Mouse (Mus musculus): ENCODE results near the gene Kcnq1. TPM values are rescaled to one million over a fixed set of nuclear protein-coding genes. Genes with fewer than 3 reads are reported as not detected.
A peak's percentile ranks its signal among the peaks of the same experiment; 100 is the strongest.

Kcnq1 gene
- total and polyA plus RNA-seq, 3 experiments = 0.63 to 0.96 TPM; not detected in 1

GRCm38 (mm10) chr7:143068882-143069591 lies 37.1 kb upstream of the Kcnq1 start, which contains the start of gene Tssc4 (continued):
- peak; percentile 30; the same call in 1 of the 2 replicates for TF ChIP-seq TBP (IDR thresholded peaks at IDR 0.05; ENCODE audit: low read depth, low read length)
- no peak for TF ChIP-seq JUND (IDR thresholded peaks at IDR 0.05; ENCODE audit: low read depth, low read length)
- no peak for TF ChIP-seq CTCF (IDR thresholded peaks at IDR 0.05 in 2 of 3, conservative IDR thresholded peaks at IDR 0.05 in 1 of 3; ENCODE audit: control insufficient read depth in 1 of 3, insufficient read depth in 1 of 3, low read depth in 2 of 3, low read length in 3 of 3, poor library complexity in 1 of 3, severe bottlenecking in 1 of 3)
- TF ChIP-seq SIN3A (IDR thresholded peaks at IDR 0.05; ENCODE audit: low read length) = peak; percentile 91
- TF ChIP-seq E2F4 (IDR thresholded peaks at IDR 0.05; ENCODE audit: borderline replicate concordance, low read depth, low read length) = peak; percentile 96
- TF ChIP-seq RCOR1 (IDR thresholded peaks at IDR 0.05; ENCODE audit: low read depth, low read length) = no peak
- TF ChIP-seq POLR2AphosphoS5 (IDR thresholded peaks at IDR 0.05; ENCODE audit: borderline replicate concordance, low read depth, low read length) = peak; percentile 38; the same call in 1 of the 2 replicates
- TF ChIP-seq ETS1 (IDR thresholded peaks at IDR 0.05; ENCODE audit: low read depth, low read length) = peak; percentile 21; the same call in 1 of the 2 replicates
- TF ChIP-seq NELFE (IDR thresholded peaks at IDR 0.05; ENCODE audit: low read depth, low read length) = peak; percentile 76
- no peak for TF ChIP-seq ZNF384 (IDR thresholded peaks at IDR 0.05; ENCODE audit: low read depth, low read length)
- peak; percentile 95 for TF ChIP-seq KAT2A (conservative IDR thresholded peaks at IDR 0.05; ENCODE audit: low read depth, low read length)
- TF ChIP-seq ELF1 (IDR thresholded peaks at IDR 0.05; ENCODE audit: low read depth, low read length) = peak; percentile 89
- 0 out of 2 replicates have a peak, but pooled peaks have one; percentile 9 for TF ChIP-seq NRF1 (IDR thresholded peaks at IDR 0.05; ENCODE audit: insufficient read depth, low read depth, low read length, poor library complexity, severe bottlenecking)

GRCm38 (mm10) chr7:143069751-143070400 lies 36.3 kb upstream of the Kcnq1 start:
- Histone ChIP-seq H3K4me3 (ENCODE audit: control insufficient read depth in 1 of 2, insufficient read depth in 1 of 2, low read depth in 2 of 2, low read length in 2 of 2) (peak overlapping the region; percentile 41 to 73), H3K27me3 (ENCODE audit: control insufficient read depth in 1 of 2, insufficient read depth in 2 of 2, low read length in 2 of 2) (no peaks in the 10 kb centered on the region), H3K79me2 (ENCODE audit: control insufficient read depth, insufficient read depth, low read length, poor library complexity) (peaks cover 15% of the 10 kb centered on the region), H3K9me3 (replicated peaks; ENCODE audit: insufficient read depth, low read length) (no peaks in the 10 kb centered on the region), H3K4me1 (ENCODE audit: control insufficient read depth in 1 of 2, insufficient read depth in 2 of 2, low read length in 2 of 2) (peaks cover 0 to 17% of the 10 kb centered on the region in 2 experiments; a peak in 2 of 4 replicates), H3K27ac (ENCODE audit: control insufficient read depth, low read depth, low read length) (peak overlapping the region; percentile 63), H3K36me3 (ENCODE audit: control insufficient read depth in 1 of 2, insufficient read depth in 2 of 2, low read length in 2 of 2) (peaks cover 0 to 6% of the 10 kb centered on the region in 2 experiments; a peak in 2 of 4 replicates), H3K9ac (ENCODE audit: control insufficient read depth, low read depth, low read length, poor library complexity, severe bottlenecking) (peak overlapping the region; percentile 78)
- TF ChIP-seq GABPA (IDR thresholded peaks at IDR 0.05; ENCODE audit: low read depth, low read length) (no peak), USF1 (IDR thresholded peaks at IDR 0.05; ENCODE audit: low read depth, low read length) (no peak), MYC (IDR thresholded peaks at IDR 0.05; ENCODE audit: low read depth, low read length) (no peak), EP300 (IDR thresholded peaks at IDR 0.05; ENCODE audit: low read depth in 1 of 2, low read length in 2 of 2) (no peak), MAZ (IDR thresholded peaks at IDR 0.05; ENCODE audit: low read depth, low read length) (no peak), POLR2A (IDR thresholded peaks at IDR 0.05; ENCODE audit: control insufficient read depth in 1 of 2, insufficient read depth in 1 of 2, low read depth in 1 of 2, low read length in 2 of 2, poor library complexity in 1 of 2) (no peak; a peak in 1 of 4 replicates), GATA1 (IDR thresholded peaks at IDR 0.05; ENCODE audit: low read depth, low read length) (no peak), KAT2A (conservative IDR thresholded peaks at IDR 0.05; ENCODE audit: low read depth, low read length) (no peak), RCOR1 (IDR thresholded peaks at IDR 0.05; ENCODE audit: low read depth, low read length) (no peak), ZNF384 (IDR thresholded peaks at IDR 0.05; ENCODE audit: low read depth, low read length) (no peak), TCF12 (IDR thresholded peaks at IDR 0.05; ENCODE audit: low read depth, low read length) (no peak)
- peak; percentile 17 for DNase-seq (ENCODE audit: low read depth, low spot score)

Measured in MEL (cell line).